Mouse (Mus musculus) CH12.LX (cell line): ENCODE measurements around the gene Slc2a12.

ENCODE experiments used
- EP300 ChIP-seq: IDR thresholded peaks from 2 replicates; pipeline ENCODE4 v1.6.1; 2011; ENCODE audit warnings: low read length, improper control_type of control experiment
- MAX ChIP-seq: IDR thresholded peaks from 2 replicates; pipeline ENCODE4 v1.6.1; 2011; ENCODE audit warnings: low read length, improper control_type of control experiment
- MEF2A ChIP-seq: IDR thresholded peaks from 2 replicates; pipeline ENCODE4 v1.6.1; 2014; ENCODE audit warnings: low read depth, mild to moderate bottlenecking, inconsistent platforms, low read length, improper control_type of control experiment, borderline replicate concordance
- POLR2A ChIP-seq: IDR thresholded peaks from 2 replicates; pipeline ENCODE4 v1.6.1; 2011; ENCODE audit warnings: low read depth, mild to moderate bottlenecking, improper control_type of control experiment, low read length
- ZKSCAN1 ChIP-seq: IDR thresholded peaks from 2 replicates; pipeline ENCODE4 v1.6.1; 2012; ENCODE audit warnings: low read depth, inconsistent platforms, low read length, improper control_type of control experiment, borderline replicate concordance

DNA sequence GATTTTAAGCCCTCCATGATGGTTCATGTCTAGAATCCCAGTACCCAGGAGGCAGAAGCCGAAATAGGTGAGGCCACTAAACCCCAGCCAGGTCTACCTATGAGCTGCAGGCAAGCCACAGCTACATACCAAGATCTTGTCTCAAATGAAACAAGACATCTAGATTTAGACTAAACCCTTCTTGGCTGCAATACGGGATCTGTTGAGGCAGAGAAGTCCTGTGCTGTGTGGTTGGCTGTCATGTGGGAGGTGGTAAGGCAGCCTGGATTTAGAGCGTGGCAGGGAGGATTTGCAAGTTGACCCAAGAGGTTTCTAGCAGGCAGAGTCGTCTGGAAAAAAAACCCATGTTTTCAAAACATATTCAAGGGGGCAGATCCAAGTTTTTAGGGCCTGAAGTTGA lies 12.9 kb upstream of the Slc2a12 start:
- no peak for TF ChIP-seq MAX
- TF ChIP-seq ZKSCAN1, result no peak
- no peak for TF ChIP-seq MEF2A
- no peak for TF ChIP-seq POLR2A
- no peak for TF ChIP-seq EP300
